In the genomic region with DNA sequence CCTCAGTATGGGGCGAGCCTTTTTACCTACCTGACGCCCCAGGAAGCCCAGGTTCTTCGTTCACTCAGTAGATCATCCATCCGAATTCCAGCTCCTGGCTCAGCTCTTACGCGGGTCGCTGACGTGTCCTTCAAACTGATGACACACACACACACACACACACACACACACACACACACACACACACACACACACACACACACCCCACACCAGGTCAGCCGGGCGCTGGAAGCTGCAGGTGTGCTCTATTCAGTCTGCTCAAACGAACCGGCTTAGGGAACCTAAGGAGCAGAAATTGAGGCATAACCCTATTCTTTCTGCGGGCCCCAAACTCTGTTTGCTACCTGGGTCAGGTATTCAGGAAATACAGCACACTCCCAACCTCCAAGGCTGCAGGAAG, we compare ENCODE assay signal across 8 mouse cellular contexts. TPM values are rescaled to one million over a fixed set of nuclear protein-coding genes. Genes with fewer than 3 reads are reported as not detected.
A peak's percentile ranks its signal among the peaks of the same experiment; 100 is the strongest.
DNase-seq lines count a peak whose midpoint lies in the region; ATAC-seq and TF ChIP-seq lines count a peak whose summit lies in the region.

No protein-coding gene starts in this region.

- in situ Hi-C loops in CH12.LX (cut with MboI; ENCODE audit: low pct_ligation_motif_present, low pct_unique_long_range_greater_than_20kb, low sequenced_read_pairs): loop anchor here (5.0 kb wide), 1 partner anchor 42 kb away; no protein-coding TSS in a partner anchor

- 4% methylated on average over 11 of the region's 13 CpGs for WGBS in heart, embryonic 10.5 days
- 2% methylated on average over 13 of the region's 13 CpGs for WGBS in forebrain, embryonic 14.5 days
- 2% methylated on average over 13 of the region's 13 CpGs for WGBS in liver, embryonic 14.5 days (ENCODE audit: insufficient replicate concordance)

- peaks cover 19% of the 10 kb centered on the region for H3K27me3 ChIP-seq in heart, embryonic 10.5 days (ENCODE audit: insufficient read depth, poor library complexity, severe bottlenecking)
- H3K27me3 ChIP-seq in CH12.LX (replicated peaks): peaks cover 20% of the 10 kb centered on the region
- H3K27me3 ChIP-seq in forebrain, embryonic 14.5 days (replicated peaks; ENCODE audit: control insufficient read depth, insufficient read depth, low read length): no peaks in the 10 kb centered on the region; the same call in 1 of the 2 replicates
- H3K27me3 ChIP-seq in liver, embryonic 14.5 days (ENCODE audit: control insufficient read depth, insufficient read depth, low read length): peaks cover 31% of the 10 kb centered on the region

- TF ChIP-seq POLR2A in CH12.LX (IDR thresholded peaks at IDR 0.05; ENCODE audit: low read depth, low read length): no peak

- intact Hi-C loops in heart, postnatal 36 days (cut with DNase I): no loop called here

- dilution Hi-C loops in CH12.LX (cut with MboI; ENCODE audit: extremely low pct_ligation_motif_present, extremely low pct_unique_long_range_greater_than_20kb, low sequenced_read_pairs): no loop called here

- no peak for DNase-seq in heart, embryonic 10.5 days (ENCODE audit: low spot score)
- DNase-seq in heart, postnatal 36 days: no peak
- no peak for DNase-seq in CH12.LX (ENCODE audit: extremely low read depth)
- DNase-seq in forebrain, embryonic 14.5 days (ENCODE audit: low spot score): no peak
- DNase-seq in liver, embryonic 14.5 days (ENCODE audit: low read depth in 3 of 3, low spot score in 3 of 3): no peak
- no peak for DNase-seq in thymus, postnatal 36 days
- no peak for DNase-seq in left cerebral cortex, adult 8-10 months (ENCODE audit: low spot score in 2 of 2)
- no peak for DNase-seq in thymus, postnatal 25 days

- no peaks in the 10 kb centered on the region for H3K9me3 ChIP-seq in heart, embryonic 10.5 days
- no peaks in the 10 kb centered on the region for H3K9me3 ChIP-seq in CH12.LX (replicated peaks; ENCODE audit: low read length)
- H3K9me3 ChIP-seq in forebrain, embryonic 14.5 days (replicated peaks; ENCODE audit: control insufficient read depth, low read length): no peaks in the 10 kb centered on the region
- H3K9me3 ChIP-seq in liver, embryonic 14.5 days (ENCODE audit: control insufficient read depth, low read length): no peaks in the 10 kb centered on the region

- no peak for TF ChIP-seq EP300 in CH12.LX (IDR thresholded peaks at IDR 0.05; ENCODE audit: low read length)
- TF ChIP-seq EP300 in liver, embryonic 14.5 days (IDR thresholded peaks at IDR 0.05; ENCODE audit: low read depth): no peak

- H3K4me2 ChIP-seq in CH12.LX (ENCODE audit: insufficient read depth, low read depth, poor library complexity, severe bottlenecking): peak overlapping the region; percentile 77
- peak overlapping the region; percentile 57 for H3K4me2 ChIP-seq in forebrain, embryonic 14.5 days (ENCODE audit: low read length)
- peak overlapping the region; percentile 60 for H3K4me2 ChIP-seq in liver, embryonic 14.5 days (ENCODE audit: low read depth)

- no peaks in the 10 kb centered on the region for H3K36me3 ChIP-seq in heart, embryonic 10.5 days
- no peaks in the 10 kb centered on the region for H3K36me3 ChIP-seq in CH12.LX (replicated peaks in 1 of 2; ENCODE audit: control insufficient read depth in 1 of 2, insufficient read depth in 1 of 2, low read length in 1 of 2)
- no peaks in the 10 kb centered on the region for H3K36me3 ChIP-seq in forebrain, embryonic 14.5 days (ENCODE audit: control insufficient read depth, insufficient read depth, low read length)
- H3K36me3 ChIP-seq in liver, embryonic 14.5 days (replicated peaks; ENCODE audit: control insufficient read depth, insufficient read depth, low read depth): no peaks in the 10 kb centered on the region

- H3K27ac ChIP-seq in heart, embryonic 10.5 days: peak overlapping the region; percentile 93
- H3K27ac ChIP-seq in CH12.LX (ENCODE audit: insufficient read depth, low read depth): no peak overlapping the region
- H3K27ac ChIP-seq in forebrain, embryonic 14.5 days (ENCODE audit: low read depth, low read length): no peak overlapping the region
- no peak overlapping the region for H3K27ac ChIP-seq in liver, embryonic 14.5 days

- TF ChIP-seq RAD21 in CH12.LX (IDR thresholded peaks at IDR 0.05; ENCODE audit: low read depth, low read length): no peak

- ATAC-seq in forebrain, embryonic 14.5 days: no peak
- no peak for ATAC-seq in liver, embryonic 14.5 days (ENCODE audit: insufficient read depth)

- H3K4me3 ChIP-seq in heart, embryonic 10.5 days: peak overlapping the region; percentile 86
- H3K4me3 ChIP-seq in CH12.LX (replicated peaks in 1 of 3; ENCODE audit: low read depth in 2 of 3, low read length in 2 of 3, poor library complexity in 1 of 3): peak overlapping the region; percentile 38 to 67 (median 57)
- peak overlapping the region; percentile 74 for H3K4me3 ChIP-seq in forebrain, embryonic 14.5 days (ENCODE audit: low read depth, low read length)
- peak overlapping the region; percentile 46 to 47 for H3K4me3 ChIP-seq in liver, embryonic 14.5 days (ENCODE audit: insufficient read depth in 1 of 2, low read depth in 2 of 2, low read length in 2 of 2)

- no peak overlapping the region for H3K9ac ChIP-seq in CH12.LX (ENCODE audit: insufficient read depth, low read depth)
- peak overlapping the region; percentile 86 for H3K9ac ChIP-seq in forebrain, embryonic 14.5 days (ENCODE audit: low read length)
- no peak overlapping the region for H3K9ac ChIP-seq in liver, embryonic 14.5 days (replicated peaks)

- H3K79me2 ChIP-seq in CH12.LX (replicated peaks; ENCODE audit: control insufficient read depth, extremely low read depth, insufficient read depth, poor library complexity, severe bottlenecking): no peaks in the 10 kb centered on the region

- H3K4me1 ChIP-seq in heart, embryonic 10.5 days: peaks cover 56% of the 10 kb centered on the region
- H3K4me1 ChIP-seq in CH12.LX (ENCODE audit: control insufficient read depth in 1 of 2, insufficient read depth in 2 of 2): peaks cover 2 to 23% of the 10 kb centered on the region in 2 experiments; a peak in 3 of 4 replicates
- H3K4me1 ChIP-seq in forebrain, embryonic 14.5 days (ENCODE audit: control insufficient read depth, insufficient read depth, low read length): peaks cover 11% of the 10 kb centered on the region
- no peaks in the 10 kb centered on the region for H3K4me1 ChIP-seq in liver, embryonic 14.5 days (replicated peaks; ENCODE audit: control insufficient read depth in 2 of 2, insufficient read depth in 2 of 2, low read length in 1 of 2)

- TF ChIP-seq CTCF in CH12.LX (conservative IDR thresholded peaks at IDR 0.05 in 1 of 2, IDR thresholded peaks at IDR 0.05 in 1 of 2; ENCODE audit: low read depth in 2 of 2, low read length in 2 of 2): no peak
- no peak for TF ChIP-seq CTCF in liver, embryonic 14.5 days (IDR thresholded peaks at IDR 0.05; ENCODE audit: low read depth)

TF ChIP-seq in CH12.LX, 34 proteins besides CTCF, POLR2A, EP300 and RAD21:
- no peak for TF ChIP-seq ZC3H11A (IDR thresholded peaks at IDR 0.05; ENCODE audit: low read depth, low read length)
- 0 out of 2 replicates have a peak, but pooled peaks have one; percentile 8 for TF ChIP-seq ELF1 (IDR thresholded peaks at IDR 0.05; ENCODE audit: low read depth, low read length)

RNA-seq across cellular contexts. Expression of gene Efr3b, which starts 0.3 kb away (rescaled TPM):
- 9.9 and 16.0 TPM in 2 replicates for polyA plus RNA-seq in heart, embryonic 10.5 days (2016; fragmentation: Nextera tagmentation; extraction: Ambion mirVana)
- total RNA-seq in heart, postnatal 36 days (2021): 1 to 10 TPM; 6.3 to 6.4 TPM
- 0.63 and 0.68 TPM in 2 replicates for total RNA-seq in CH12.LX (2012; rRNA removed)
- total RNA-seq in CH12.LX (2014; rRNA removed): 0.82 and 1.7 TPM in 2 replicates
- polyA plus RNA-seq in CH12.LX (2012; ENCODE audit: insufficient read length, low read depth): 1.7 and 2.1 TPM in 2 replicates
- polyA plus RNA-seq in forebrain, embryonic 14.5 days (2014; fragmentation: Nextera tagmentation; extraction: Ambion mirVana): 16.9 and 20.6 TPM in 2 replicates
- 0.10 TPM in 2 replicates for polyA plus RNA-seq in liver, embryonic 14.5 days (2012; rRNA removed)
- 0.04 and 0.05 TPM in 2 replicates for polyA plus RNA-seq in liver, embryonic 14.5 days (2014; fragmentation: Nextera tagmentation; extraction: Ambion mirVana)
- 100 to 1,000 TPM; 116 to 119 (median 117) TPM for total RNA-seq in left cerebral cortex, adult 8-10 months (2022)

RNA-seq across cellular contexts. Expression of gene Dnajc27, which starts 43.3 kb away (rescaled TPM):
- 8.2 and 11.0 TPM in 2 replicates for polyA plus RNA-seq in heart, embryonic 10.5 days (2016; fragmentation: Nextera tagmentation; extraction: Ambion mirVana)
- total RNA-seq in heart, postnatal 36 days (2021): 1 to 10 TPM; 6.5 to 8.3 TPM
- total RNA-seq in CH12.LX (2012; rRNA removed) (7.3 and 7.9 TPM in 2 replicates), CH12.LX (2014; rRNA removed) (10.1 and 10.3 TPM in 2 replicates)
- 9.8 and 10.2 TPM in 2 replicates for polyA plus RNA-seq in CH12.LX (2012; ENCODE audit: insufficient read length, low read depth)
- 8.7 and 10.2 TPM in 2 replicates for polyA plus RNA-seq in forebrain, embryonic 14.5 days (2014; fragmentation: Nextera tagmentation; extraction: Ambion mirVana)
- 1.5 and 1.8 TPM in 2 replicates for polyA plus RNA-seq in liver, embryonic 14.5 days (2012; rRNA removed)
- 1.2 and 1.7 TPM in 2 replicates for polyA plus RNA-seq in liver, embryonic 14.5 days (2014; fragmentation: Nextera tagmentation; extraction: Ambion mirVana)
- 100 to 1,000 TPM in 2 of 4 experiments, 10 to 100 TPM in 2; 90.1 to 105 (median 99.9) TPM for total RNA-seq in left cerebral cortex, adult 8-10 months (2022)
